Mouse (Mus musculus): ENCODE measurements around the gene Ip6k2.

- TF ChIP-seq CTCF (IDR thresholded peaks at IDR 0.05; ENCODE audit: borderline replicate concordance, control insufficient read depth, extremely low read depth, insufficient read depth, low read length, poor library complexity) (no peak), POLR2A (IDR thresholded peaks at IDR 0.05; ENCODE audit: control insufficient read depth, extremely low read depth, insufficient read depth, low read length, poor library complexity) (no peak)
These were observed 49.0 kb upstream of the Ip6k2 start for GRCm38 (mm10) chr9:108734626-108735025.

All from thymus, adult 2 months (tissue).